Mouse (Mus musculus): Measurements from ENCODE around the gene Wls. TPM values are rescaled to one million over a fixed set of nuclear protein-coding genes. Genes with fewer than 3 reads are reported as not detected.

Gene Wls
- total RNA-seq (2014; rRNA removed) (40.6 and 61.9 TPM in 2 replicates), polyA plus RNA-seq (2015; fragmentation: Nextera tagmentation; extraction: Ambion mirVana) (55.7 and 58.9 TPM in 2 replicates)

- H3K36me3 ChIP-seq (ENCODE audit: insufficient read depth, low read length): no peaks in the 10 kb centered on the region
- TF ChIP-seq CTCF (IDR thresholded peaks at IDR 0.05): no peak
- H3K27me3 ChIP-seq (ENCODE audit: insufficient read depth, low read length): no peaks in the 10 kb centered on the region
- peak within 1 kb of the TSS; percentile 97 for H3K4me2 ChIP-seq (ENCODE audit: low read depth, low read length, poor library complexity, severe bottlenecking)
- H3K27ac ChIP-seq (ENCODE audit: low read depth, low read length): peak within 1 kb of the TSS; percentile 62
- no peaks in the 10 kb centered on the region for H3K9me3 ChIP-seq (ENCODE audit: low read length)
- 1% methylated on average over 19 of the region's 21 CpGs for WGBS
- peaks cover 3% of the 10 kb centered on the region; the same call in 1 of the 2 replicates for H3K4me1 ChIP-seq (ENCODE audit: insufficient read depth, low read length)
- peak within 1 kb of the TSS; percentile 56 for H3K9ac ChIP-seq (replicated peaks; ENCODE audit: low read length, poor library complexity, severe bottlenecking)
- peak within 1 kb of the TSS; percentile 64 for H3K4me3 ChIP-seq (ENCODE audit: low read depth, low read length)
- DNase-seq (ENCODE audit: low spot score): peak; percentile 77
- peak; percentile 80 for ATAC-seq (ENCODE audit: low FRiP score)
Measured at GRCm38 (mm10) chr3:159839481-159839880, at the start of gene Wls. TSS of gene Wls (plus strand) at chr3:159839672.

DNA sequence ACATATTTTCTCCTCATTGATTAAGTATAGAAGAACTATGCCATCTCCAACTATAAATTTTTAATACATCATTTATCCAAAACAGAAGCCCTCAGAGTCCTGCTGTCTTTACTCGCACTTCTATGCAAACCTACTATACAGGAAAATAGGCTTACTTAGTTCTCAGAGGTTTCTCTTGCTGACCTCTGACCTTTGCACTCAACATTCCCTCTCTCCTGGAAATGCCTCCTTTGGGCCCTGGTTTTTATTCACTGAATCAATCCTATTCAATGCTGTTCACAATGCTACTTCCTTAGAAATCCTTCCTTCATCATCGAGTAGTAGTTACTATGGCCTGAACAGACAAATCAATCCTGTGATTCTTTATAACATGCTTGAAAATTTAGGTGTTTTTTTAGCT lies 49.7 kb upstream of the Wls start:
- Histone ChIP-seq H3K36me3 (ENCODE audit: insufficient read depth, low read length) (no peaks in the 10 kb centered on the region), H3K9ac (replicated peaks; ENCODE audit: low read length, poor library complexity, severe bottlenecking) (no peak overlapping the region), H3K4me1 (ENCODE audit: insufficient read depth, low read length) (no peaks in the 10 kb centered on the region), H3K27ac (ENCODE audit: low read depth, low read length) (no peak overlapping the region), H3K9me3 (ENCODE audit: low read length) (no peaks in the 10 kb centered on the region), H3K4me2 (ENCODE audit: low read depth, low read length, poor library complexity, severe bottlenecking) (no peak overlapping the region), H3K4me3 (ENCODE audit: low read depth, low read length) (no peak overlapping the region), H3K27me3 (ENCODE audit: insufficient read depth, low read length) (no peaks in the 10 kb centered on the region)
- ATAC-seq (ENCODE audit: low FRiP score) (no peak), DNase-seq (ENCODE audit: low spot score) (no peak)
- 28% methylated on average over 2 of the region's 2 CpGs for WGBS
- TF ChIP-seq CTCF (IDR thresholded peaks at IDR 0.05): no peak

- H3K27me3 ChIP-seq (ENCODE audit: insufficient read depth, low read length): no peaks in the 10 kb centered on the region
- no peaks in the 10 kb centered on the region for H3K36me3 ChIP-seq (ENCODE audit: insufficient read depth, low read length)
- no peak overlapping the region for H3K4me3 ChIP-seq (ENCODE audit: low read depth, low read length)
- ATAC-seq (ENCODE audit: low FRiP score) (no peak), DNase-seq (ENCODE audit: low spot score) (no peak)
- no peak overlapping the region for H3K4me2 ChIP-seq (ENCODE audit: low read depth, low read length, poor library complexity, severe bottlenecking)
- H3K9me3 ChIP-seq (ENCODE audit: low read length): no peaks in the 10 kb centered on the region
- no peak overlapping the region for H3K9ac ChIP-seq (replicated peaks; ENCODE audit: low read length, poor library complexity, severe bottlenecking)
- H3K27ac ChIP-seq (ENCODE audit: low read depth, low read length): no peak overlapping the region
- H3K4me1 ChIP-seq (ENCODE audit: insufficient read depth, low read length): no peaks in the 10 kb centered on the region
- TF ChIP-seq CTCF (IDR thresholded peaks at IDR 0.05): no peak
Measured at GRCm38 (mm10) chr3:159831535-159831934, 7.9 kb upstream of the Wls start.

- no peaks in the 10 kb centered on the region for H3K27me3 ChIP-seq (ENCODE audit: insufficient read depth, low read length)
Measured at GRCm38 (mm10) chr3:159840002-159840816, 737 bp downstream of the Wls start.

GRCm38 (mm10) chr3:159840817-159841390 lies 1.4 kb downstream of the Wls start:
- H3K27ac ChIP-seq (ENCODE audit: low read depth, low read length): peak overlapping the region; percentile 59
- no peaks in the 10 kb centered on the region for H3K36me3 ChIP-seq (ENCODE audit: insufficient read depth, low read length)
- under 1% methylated on average over 12 of the region's 12 CpGs for WGBS
- peak overlapping the region; percentile 97 for H3K4me2 ChIP-seq (ENCODE audit: low read depth, low read length, poor library complexity, severe bottlenecking)
- H3K4me3 ChIP-seq (ENCODE audit: low read depth, low read length): peak overlapping the region; percentile 64
- H3K4me1 ChIP-seq (ENCODE audit: insufficient read depth, low read length): peaks cover 3% of the 10 kb centered on the region; the same call in 1 of the 2 replicates
- peak; percentile 5; the same call in 1 of the 2 replicates for ATAC-seq (ENCODE audit: low FRiP score)
- H3K9ac ChIP-seq (replicated peaks; ENCODE audit: low read length, poor library complexity, severe bottlenecking): peak overlapping the region; percentile 56
- TF ChIP-seq CTCF (IDR thresholded peaks at IDR 0.05): no peak
- H3K9me3 ChIP-seq (ENCODE audit: low read length): no peaks in the 10 kb centered on the region
- H3K27me3 ChIP-seq (ENCODE audit: insufficient read depth, low read length): no peaks in the 10 kb centered on the region
- DNase-seq (ENCODE audit: low spot score): peak; percentile 3

More at GRCm38 (mm10) chr3:159840002-159840816, 737 bp downstream of the Wls start:
- peak; percentile 76 for ATAC-seq (ENCODE audit: low FRiP score)
- no peak for TF ChIP-seq CTCF (IDR thresholded peaks at IDR 0.05)
- H3K9me3 ChIP-seq (ENCODE audit: low read length): no peaks in the 10 kb centered on the region
- H3K36me3 ChIP-seq (ENCODE audit: insufficient read depth, low read length): no peaks in the 10 kb centered on the region
- peak overlapping the region; percentile 97 for H3K4me2 ChIP-seq (ENCODE audit: low read depth, low read length, poor library complexity, severe bottlenecking)
- H3K4me3 ChIP-seq (ENCODE audit: low read depth, low read length): peak overlapping the region; percentile 64
- peak overlapping the region; percentile 62 for H3K27ac ChIP-seq (ENCODE audit: low read depth, low read length)
- peak; percentile 72 for DNase-seq (ENCODE audit: low spot score)
- H3K9ac ChIP-seq (replicated peaks; ENCODE audit: low read length, poor library complexity, severe bottlenecking): peak overlapping the region; percentile 56
- peaks cover 3% of the 10 kb centered on the region; the same call in 1 of the 2 replicates for H3K4me1 ChIP-seq (ENCODE audit: insufficient read depth, low read length)
- 0% methylated on average over 27 of the region's 27 CpGs for WGBS

DNA sequence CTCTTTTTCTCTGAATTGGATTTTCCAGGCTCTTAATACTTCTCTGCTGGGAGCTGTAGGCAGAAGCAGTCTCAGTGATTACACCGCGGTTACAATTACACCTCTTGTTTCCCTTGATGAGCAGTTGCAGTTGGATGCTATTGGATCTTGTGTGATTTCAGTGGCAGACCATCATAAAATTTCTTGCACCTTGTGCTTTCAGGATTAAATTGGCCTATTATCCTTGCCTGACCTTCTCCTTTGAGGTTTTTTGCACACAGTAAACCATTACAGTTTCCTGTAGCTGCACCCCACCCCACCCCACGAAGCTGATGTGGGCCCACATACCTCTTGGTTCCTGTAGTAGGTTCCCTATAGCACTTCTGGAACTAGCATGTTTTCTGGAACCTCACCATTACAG lies 2.0 kb downstream of the Wls start:
- Histone ChIP-seq H3K4me2 (ENCODE audit: low read depth, low read length, poor library complexity, severe bottlenecking) (peak overlapping the region; percentile 97), H3K9ac (replicated peaks; ENCODE audit: low read length, poor library complexity, severe bottlenecking) (no peak overlapping the region; the same call in 1 of the 2 replicates), H3K4me1 (ENCODE audit: insufficient read depth, low read length) (peaks cover 3% of the 10 kb centered on the region; the same call in 1 of the 2 replicates), H3K27me3 (ENCODE audit: insufficient read depth, low read length) (no peaks in the 10 kb centered on the region), H3K4me3 (ENCODE audit: low read depth, low read length) (peak overlapping the region; percentile 64), H3K27ac (ENCODE audit: low read depth, low read length) (no peak overlapping the region), H3K36me3 (ENCODE audit: insufficient read depth, low read length) (no peaks in the 10 kb centered on the region), H3K9me3 (ENCODE audit: low read length) (no peaks in the 10 kb centered on the region)
- no peak for TF ChIP-seq CTCF (IDR thresholded peaks at IDR 0.05)
- DNase-seq (ENCODE audit: low spot score) (peak; percentile 33), ATAC-seq (ENCODE audit: low FRiP score) (no peak)
- 2% methylated on average over 3 of the region's 3 CpGs for WGBS
